Mouse (Mus musculus) midbrain, embryonic 11.5 days (tissue): ENCODE data around the gene Tcaf1. TPM values are rescaled to one million over a fixed set of nuclear protein-coding genes. Genes with fewer than 3 reads are reported as not detected.

Experiments used
- ATAC-seq: fragments of 200-750 bp; cut with Nextera tagmentation; 2 replicates; pipeline ENCODE4 v1.8.0; 2017; ENCODE audit warnings: moderate TSS enrichment, moderate library complexity; ENCODE audit not compliant: low FRiP score
- DNase-seq: peaks from one replicate; pipeline ENCODE4 v3.0.0; 2015; ENCODE audit warnings: low spot score; ENCODE audit errors: missing footprints
- H3K27ac ChIP-seq: fragments of 300-500 bp; sonication (generic); 2 replicates; pipeline ENCODE4 v1.5.1; 2014; ENCODE audit warnings: low read depth, low read length
- H3K27me3 ChIP-seq: fragments of 300-500 bp; sonication (generic); 2 replicates; pipeline ENCODE4 v1.6.1; 2014; ENCODE audit warnings: mild to moderate bottlenecking, low read length, moderate library complexity, mixed read lengths; ENCODE audit not compliant: control insufficient read depth, insufficient read depth
- H3K36me3 ChIP-seq: fragments of 300-500 bp; sonication (generic); 2 replicates; pipeline ENCODE4 v1.6.1; 2014; ENCODE audit warnings: mild to moderate bottlenecking, low read length, moderate library complexity, mixed read lengths; ENCODE audit not compliant: control insufficient read depth, insufficient read depth
- H3K4me1 ChIP-seq: fragments of 300-500 bp; sonication (generic); 2 replicates; pipeline ENCODE4 v1.6.1; 2014; ENCODE audit warnings: low read length; ENCODE audit not compliant: control insufficient read depth, insufficient read depth
- H3K4me2 ChIP-seq: fragments of 300-500 bp; sonication (generic); 2 replicates; pipeline ENCODE4 v1.6.1; 2014; ENCODE audit warnings: mild to moderate bottlenecking, moderate library complexity
- H3K4me3 ChIP-seq: fragments of 300-500 bp; sonication (generic); 2 replicates; pipeline ENCODE4 v1.5.1; 2014; ENCODE audit warnings: low read depth, low read length
- H3K9ac ChIP-seq: fragments of 300-500 bp; sonication (generic); 2 replicates; pipeline ENCODE4 v1.6.1; 2014; ENCODE audit warnings: low read length
- H3K9me3 ChIP-seq: fragments of 300-500 bp; sonication (generic); 2 replicates; pipeline ENCODE4 v1.6.1; 2016; ENCODE audit warnings: low read length; ENCODE audit not compliant: control insufficient read depth
- WGBS: fragments of 180-500 bp; shearing (Covaris S2); extraction: QIAGEN DNeasy Blood & Tissue Kit; methylation state at CpG from one replicate; pipeline ENCODE4 v1.1.7; 2014; 5-methylcytosine and 5-hydroxymethylcytosine counted together
- polyA plus RNA-seq: library from polyadenylated mRNA; unstranded; fragments of >200 nt; fragmentation: Nextera tagmentation; extraction: Ambion mirVana; gene quantifications from 2 replicates; pipeline ENCODE4 v1.2.1, GENCODE M21; 2014

Gene Tcaf1
- polyA plus RNA-seq, 1 experiment from 2014 or later = 156 TPM

DNA sequence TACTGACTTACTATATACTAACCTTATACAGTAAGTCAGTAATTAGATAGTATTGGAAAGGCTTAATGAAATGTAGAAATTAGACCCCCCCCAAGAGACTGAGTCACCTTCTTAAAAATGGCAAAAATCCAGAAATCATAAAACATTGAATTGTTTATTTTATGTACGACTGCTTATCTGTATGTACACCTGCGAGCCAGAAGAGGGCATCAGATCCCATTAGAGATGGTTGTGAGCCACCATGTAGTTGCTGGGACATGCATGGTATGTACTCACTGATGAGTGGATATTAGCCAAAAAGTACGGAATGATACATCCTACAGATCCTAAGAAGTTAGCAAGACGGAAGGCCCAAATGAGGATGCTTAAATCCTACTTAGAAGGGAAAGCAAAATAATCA, 78.5 kb downstream of the Tcaf1 start:
- no peaks in the 10 kb centered on the region for H3K9me3 ChIP-seq
- no peaks in the 10 kb centered on the region for H3K27me3 ChIP-seq
- H3K27ac ChIP-seq = no peak overlapping the region
- no peak overlapping the region for H3K4me3 ChIP-seq
- WGBS = 79% methylated on average over 4 of the region's 4 CpGs
- H3K36me3 ChIP-seq = no peaks in the 10 kb centered on the region
- ATAC-seq (no peak), DNase-seq (no peak)
- no peak overlapping the region for H3K9ac ChIP-seq
- H3K4me2 ChIP-seq = no peak overlapping the region
- no peaks in the 10 kb centered on the region for H3K4me1 ChIP-seq

Other genes starting within 250 kb of the Tcaf1 start
- not detected in 2 replicates for gene Olfr458, start 244.9 kb downstream of the Tcaf1 start, polyA plus RNA-seq
- not detected in 2 replicates for gene Olfr457, start 233.8 kb downstream of the Tcaf1 start, polyA plus RNA-seq
- not detected in 2 replicates for gene Olfr456, start 222.9 kb downstream of the Tcaf1 start, polyA plus RNA-seq
- gene Olfr455, start 162.5 kb downstream of the Tcaf1 start, polyA plus RNA-seq = not detected in 2 replicates
- gene Tcaf3, start 112.4 kb downstream of the Tcaf1 start, polyA plus RNA-seq = not detected in 2 replicates
- 1.8 and 1.9 TPM in 2 replicates for gene Tcaf2, start 64.8 kb downstream of the Tcaf1 start, polyA plus RNA-seq
- not detected in 2 replicates for gene Olfr453, start 29.3 kb upstream of the Tcaf1 start, polyA plus RNA-seq
- not detected in 2 replicates for gene Olfr38, start 46.3 kb upstream of the Tcaf1 start, polyA plus RNA-seq
- not detected in 2 replicates for gene Olfr452, start 75.0 kb upstream of the Tcaf1 start, polyA plus RNA-seq
- gene Olfr450, start 101.9 kb upstream of the Tcaf1 start, polyA plus RNA-seq = not detected in 2 replicates
- not detected in 2 replicates for gene Olfr449, start 124.3 kb upstream of the Tcaf1 start, polyA plus RNA-seq
- not detected in 2 replicates for gene Olfr448, start 180.4 kb upstream of the Tcaf1 start, polyA plus RNA-seq
- not detected in 2 replicates for gene Olfr447, start 198.8 kb upstream of the Tcaf1 start, polyA plus RNA-seq
- not detected in 2 replicates for gene Olfr446, start 211.3 kb upstream of the Tcaf1 start, polyA plus RNA-seq
- not detected in 2 replicates for gene Olfr444, start 239.0 kb upstream of the Tcaf1 start, polyA plus RNA-seq